Mouse (Mus musculus) ES-Bruce4 (cell line): ENCODE data around the gene Mga. TPM values are rescaled to one million over a fixed set of nuclear protein-coding genes. Genes with fewer than 3 reads are reported as not detected.

ENCODE experiments used
- H3K27ac ChIP-seq: 2 replicates; pipeline ENCODE4 v1.5.1; 2012; ENCODE audit warnings: low read length, inconsistent platforms; ENCODE audit not compliant: insufficient read depth
- H3K27me3 ChIP-seq: 2 replicates; pipeline ENCODE4 v1.6.1; 2012; ENCODE audit warnings: mild to moderate bottlenecking, low read length, inconsistent platforms; ENCODE audit not compliant: control insufficient read depth, poor library complexity, insufficient read depth, severe bottlenecking
- H3K36me3 ChIP-seq: 2 replicates; pipeline ENCODE4 v1.6.1; 2012; ENCODE audit warnings: inconsistent platforms, mild to moderate bottlenecking, low read length, moderate library complexity; ENCODE audit not compliant: control insufficient read depth, poor library complexity, insufficient read depth, severe bottlenecking
- H3K4me1 ChIP-seq: one replicate; pipeline ENCODE4 v1.8.1; 2011; ENCODE audit warnings: low read length; ENCODE audit not compliant: control insufficient read depth, insufficient read depth
- H3K4me3 ChIP-seq: 2 replicates; pipeline ENCODE4 v1.5.1; 2011; ENCODE audit warnings: low read depth, mild to moderate bottlenecking, low read length
- H3K9ac ChIP-seq: 2 replicates; pipeline ENCODE4 v1.6.1; 2012; ENCODE audit warnings: low read depth, mild to moderate bottlenecking, inconsistent platforms; ENCODE audit not compliant: poor library complexity, severe bottlenecking
- H3K9me3 ChIP-seq: replicated peaks from 2 replicates; pipeline ENCODE4 v1.6.1; 2012; ENCODE audit warnings: mild to moderate bottlenecking, low read length, inconsistent platforms; ENCODE audit not compliant: control insufficient read depth, poor library complexity, insufficient read depth, severe bottlenecking
- CTCF ChIP-seq: IDR thresholded peaks from one replicate; pipeline ENCODE4 v1.8.1; 2011; ENCODE audit warnings: low read depth, low read length
- EP300 ChIP-seq: IDR thresholded peaks from 2 replicates; pipeline ENCODE4 v1.6.1; 2011; ENCODE audit warnings: low read depth, low read length; ENCODE audit not compliant: insufficient read depth
- POLR2A ChIP-seq: IDR thresholded peaks from one replicate; pipeline ENCODE4 v1.8.1; 2011; ENCODE audit warnings: low read length; ENCODE audit not compliant: insufficient read depth
- polyA plus RNA-seq: library from polyadenylated mRNA; stranded (reverse); fragments of >200 nt; gene quantifications from 2 replicates; pipeline ENCODE4 v1.2.4, GENCODE M21; 2011; ENCODE audit warnings: low read depth; ENCODE audit not compliant: missing spikeins, insufficient read depth, insufficient read length

The Mga gene
- polyA plus RNA-seq, 1 experiment: 147 TPM

- Histone ChIP-seq H3K27me3 (no peaks in the 10 kb centered on the region), H3K27ac (no peak overlapping the region), H3K9me3 (no peaks in the 10 kb centered on the region), H3K4me1 (peaks cover 3% of the 10 kb centered on the region), H3K36me3 (peaks cover 17% of the 10 kb centered on the region), H3K9ac (no peak overlapping the region), H3K4me3 (no peak overlapping the region)
- TF ChIP-seq CTCF: no peak
- TF ChIP-seq POLR2A: no peak
- no peak for TF ChIP-seq EP300
These were observed 19.0 kb downstream of the Mga start for GRCm38 (mm10) chr2:119916007-119916406.

- Histone ChIP-seq H3K9ac (no peak overlapping the region), H3K4me3 (no peak overlapping the region), H3K27ac (no peak overlapping the region), H3K27me3 (no peaks in the 10 kb centered on the region), H3K9me3 (no peaks in the 10 kb centered on the region), H3K4me1 (peaks cover 3% of the 10 kb centered on the region), H3K36me3 (peaks cover 27% of the 10 kb centered on the region)
- TF ChIP-seq CTCF (no peak), EP300 (no peak), POLR2A (no peak)
These were observed 20.8 kb downstream of the Mga start for GRCm38 (mm10) chr2:119917631-119918369.

- Histone ChIP-seq H3K9me3 (no peaks in the 10 kb centered on the region), H3K36me3 (no peaks in the 10 kb centered on the region; the same call in 1 of the 2 replicates), H3K27me3 (no peaks in the 10 kb centered on the region), H3K9ac (no peak overlapping the region; the same call in 1 of the 2 replicates), H3K27ac (no peak overlapping the region), H3K4me3 (no peak overlapping the region), H3K4me1 (no peaks in the 10 kb centered on the region)
- TF ChIP-seq POLR2A: no peak
- no peak for TF ChIP-seq CTCF
- TF ChIP-seq EP300: no peak
These were observed 73.5 kb downstream of the Mga start for GRCm38 (mm10) chr2:119970571-119970970.

GRCm38 (mm10) chr2:119971316-119971715, 74.3 kb downstream of the Mga start:
- Histone ChIP-seq H3K4me3 (no peak overlapping the region), H3K4me1 (no peaks in the 10 kb centered on the region), H3K27me3 (no peaks in the 10 kb centered on the region), H3K9me3 (no peaks in the 10 kb centered on the region), H3K36me3 (no peaks in the 10 kb centered on the region; the same call in 1 of the 2 replicates), H3K27ac (no peak overlapping the region; the same call in 1 of the 2 replicates), H3K9ac (peak overlapping the region; percentile 42; the same call in 1 of the 2 replicates)
- TF ChIP-seq CTCF: no peak
- no peak for TF ChIP-seq POLR2A
- no peak for TF ChIP-seq EP300

GRCm38 (mm10) chr2:119971837-119972536, 75.0 kb downstream of the Mga start:
- no peaks in the 10 kb centered on the region for H3K4me1 ChIP-seq
- no peaks in the 10 kb centered on the region for H3K27me3 ChIP-seq
- peak overlapping the region; percentile 42 for H3K9ac ChIP-seq
- no peaks in the 10 kb centered on the region for H3K9me3 ChIP-seq
- H3K27ac ChIP-seq: no peak overlapping the region
- TF ChIP-seq POLR2A (peak; percentile 31), CTCF (peak; percentile 19), EP300 (0 out of 2 replicates have a peak, but pooled peaks have one; percentile 35)
- peak overlapping the region; percentile 64 for H3K4me3 ChIP-seq
- no peaks in the 10 kb centered on the region for H3K36me3 ChIP-seq

- Histone ChIP-seq H3K9ac (peak within 1 kb of the TSS; percentile 42), H3K9me3 (no peaks in the 10 kb centered on the region), H3K27ac (no peak within 1 kb of the TSS), H3K36me3 (no peaks in the 10 kb centered on the region), H3K4me1 (no peaks in the 10 kb centered on the region), H3K27me3 (no peaks in the 10 kb centered on the region), H3K4me3 (peak within 1 kb of the TSS; percentile 64)
- TF ChIP-seq EP300 (no peak), POLR2A (no peak), CTCF (no peak)
These were observed 75.5 kb downstream of the Mga start, which contains the start of gene Mapkbp1 for GRCm38 (mm10) chr2:119972537-119972879. Gene Mapkbp1, plus strand, starts transcription at chr2:119972699.
